Mouse (Mus musculus): ENCODE data around the gene BC004004.

- TF ChIP-seq EP300 (IDR thresholded peaks at IDR 0.05; ENCODE audit: low read depth) (no peak), CTCF (IDR thresholded peaks at IDR 0.05; ENCODE audit: low read depth) (no peak)
Observed at GRCm38 (mm10) chr17:29247881-29248280, 20.7 kb upstream of the BC004004 start.

Data from liver, postnatal 0 days (tissue).